Mouse (Mus musculus): ENCODE results near the gene Syt6.

The Syt6 gene

DNA sequence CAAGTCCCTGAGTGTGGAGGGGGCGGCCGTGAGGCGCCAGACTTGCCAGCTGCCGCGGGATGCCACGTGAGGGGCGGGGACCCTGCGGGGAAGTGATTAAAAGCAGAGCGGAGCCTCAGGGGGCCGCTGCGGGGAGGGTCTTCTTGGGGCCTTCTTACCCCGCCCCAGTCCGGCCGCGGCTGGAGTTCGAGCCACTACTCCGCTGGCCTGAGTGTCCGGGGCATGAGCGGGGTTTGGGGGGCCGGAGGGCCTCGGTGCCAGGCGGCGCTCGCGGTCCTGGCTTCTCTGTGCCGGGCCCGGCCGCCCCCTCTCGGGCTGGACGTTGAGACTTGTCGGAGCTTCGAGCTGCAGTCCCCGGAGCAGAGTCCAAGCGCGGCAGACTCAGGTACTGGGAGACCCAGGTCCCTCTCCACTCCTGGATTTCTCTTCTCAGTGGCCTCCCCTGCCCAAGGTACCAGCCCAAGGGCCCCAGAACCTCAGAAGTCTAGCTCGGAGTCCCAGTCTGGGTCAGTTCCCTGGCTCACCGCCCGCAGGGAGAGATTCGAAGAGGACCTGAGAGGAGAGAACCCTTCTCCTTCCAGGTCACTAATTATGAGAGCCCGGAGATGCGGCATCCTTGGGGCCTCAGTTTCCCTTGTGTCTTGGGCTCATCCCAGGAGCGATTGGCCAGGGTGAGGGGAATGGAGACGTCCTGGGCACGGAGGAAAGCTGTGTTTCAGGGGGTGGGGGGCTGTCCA is at the start of gene Syt6:
TSS of gene Syt6 (plus strand) at position 76 of the 737 bp plus-strand sequence.
- DNase-seq (ENCODE audit: low read depth, low spot score), result no peak

DNA sequence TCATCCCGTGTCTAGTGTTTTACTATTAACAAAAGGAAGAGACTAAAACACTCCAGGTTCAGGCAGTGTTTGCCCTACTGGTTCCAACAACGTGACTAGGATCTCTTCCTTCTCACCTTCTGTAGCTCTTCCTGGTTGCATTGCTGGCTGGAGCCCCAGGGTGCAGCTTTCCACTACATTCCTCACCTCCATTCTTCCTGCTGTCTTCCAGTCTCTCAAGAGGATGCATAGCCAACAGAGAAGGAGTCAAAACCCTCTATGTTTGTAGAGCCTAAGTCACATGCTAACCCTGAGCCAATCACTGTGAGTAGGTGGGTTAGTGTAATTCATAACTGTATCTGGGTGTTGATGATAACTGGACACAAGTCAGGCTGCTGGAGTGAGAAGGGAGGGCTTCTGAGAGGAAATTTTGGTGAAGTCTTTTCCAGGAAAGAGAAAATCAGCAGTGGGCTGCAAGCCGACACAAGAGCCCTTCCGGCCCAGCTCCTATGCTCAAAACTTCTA is 48.8 kb upstream of the Syt6 start:
- no peak for DNase-seq (ENCODE audit: low read depth, low spot score)

GRCm38 (mm10) chr3:103526864-103527263 is 48.2 kb upstream of the Syt6 start:
- DNase-seq (ENCODE audit: low read depth, low spot score), result no peak

DNA sequence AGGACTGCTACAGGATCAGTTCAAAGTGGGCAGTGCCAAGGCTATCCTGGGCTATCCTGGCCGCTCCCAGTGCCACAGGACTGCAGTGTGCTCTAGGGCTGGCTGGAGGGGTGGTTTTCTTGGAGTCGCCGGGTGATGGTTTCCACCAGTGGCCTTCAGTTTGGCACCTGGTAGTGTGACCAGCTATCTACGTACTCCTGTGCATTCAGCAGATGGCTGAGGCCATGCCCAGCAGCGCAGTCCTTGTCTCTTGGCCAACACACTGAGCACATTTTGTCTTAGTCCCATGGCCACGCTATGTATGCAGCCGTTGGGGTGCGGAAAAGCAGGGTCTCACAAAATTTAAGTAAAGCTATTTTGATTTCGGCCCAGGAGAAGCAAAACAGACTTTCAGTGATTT is 41.0 kb upstream of the Syt6 start:
- no peak for DNase-seq (ENCODE audit: low read depth, low spot score)

- no peak for DNase-seq (ENCODE audit: low read depth, low spot score)
These were observed 39.8 kb upstream of the Syt6 start for GRCm38 (mm10) chr3:103535207-103535606.

DNA sequence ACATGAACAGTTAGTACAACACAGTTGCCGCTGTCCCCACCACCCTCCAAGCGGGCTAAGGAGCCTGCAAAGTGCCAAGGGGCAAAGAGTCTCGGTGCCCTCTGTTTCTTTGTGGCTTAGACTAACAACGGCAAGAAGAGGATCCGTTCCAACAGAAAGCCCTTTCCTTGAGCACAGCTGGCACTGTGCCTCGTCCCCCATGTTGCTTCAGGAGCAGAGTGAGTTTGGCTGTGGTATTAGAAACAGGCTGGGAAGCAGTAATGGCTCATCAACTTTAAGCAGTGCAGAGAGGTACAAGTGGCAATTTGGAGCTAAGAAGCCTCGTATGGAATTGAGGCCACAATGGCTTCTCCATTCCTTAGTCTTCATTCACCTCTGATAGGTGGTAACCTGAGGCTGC is 35.9 kb upstream of the Syt6 start:
- DNase-seq (ENCODE audit: low read depth, low spot score), result no peak

DNA sequence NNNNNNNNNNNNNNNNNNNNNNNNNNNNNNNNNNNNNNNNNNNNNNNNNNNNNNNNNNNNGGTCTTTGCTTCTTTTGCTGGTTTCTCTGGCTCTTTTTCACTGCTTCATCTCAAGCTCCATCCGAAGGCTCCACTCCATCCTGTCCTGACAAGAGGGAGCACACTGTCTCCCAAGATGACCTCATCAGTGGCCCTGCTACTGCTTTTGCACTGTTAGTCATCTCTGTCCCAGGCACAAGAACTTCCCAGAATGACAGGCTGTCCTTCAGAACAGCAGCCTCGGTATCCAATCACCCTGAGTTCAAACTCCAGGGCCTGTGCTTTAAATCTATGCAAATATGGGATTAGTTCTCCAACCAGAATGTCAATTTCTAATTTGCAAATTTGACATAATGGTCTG is 28.9 kb upstream of the Syt6 start:
- DNase-seq (ENCODE audit: low read depth, low spot score), result no peak

- DNase-seq (ENCODE audit: low read depth, low spot score), result no peak
These were observed 28.4 kb upstream of the Syt6 start for GRCm38 (mm10) chr3:103546626-103547025.

DNA sequence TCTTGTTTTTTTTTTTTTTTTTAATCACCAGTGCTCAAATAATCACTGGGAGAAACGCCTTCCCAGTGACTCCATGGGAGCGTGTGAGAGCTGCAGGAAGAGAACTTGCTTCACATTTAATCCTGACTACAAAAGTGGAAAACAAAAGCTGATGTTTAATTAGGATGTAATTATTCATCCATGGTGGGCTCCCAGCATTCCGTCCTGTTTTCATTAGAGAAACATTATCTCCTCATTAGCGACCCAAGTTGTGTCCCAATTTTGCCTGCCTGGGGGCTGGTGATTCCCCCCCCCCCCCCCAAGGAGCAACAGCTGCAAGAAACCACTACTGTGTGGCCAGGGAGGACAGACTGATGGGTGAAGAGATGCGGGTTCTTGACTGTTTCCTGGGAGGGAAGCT is 24.8 kb upstream of the Syt6 start:
- no peak for DNase-seq (ENCODE audit: low read depth, low spot score)

- DNase-seq (ENCODE audit: low read depth, low spot score), result no peak
These were observed 7.8 kb upstream of the Syt6 start for GRCm38 (mm10) chr3:103567226-103567625.

GRCm38 (mm10) chr3:103572526-103572925 is 2.5 kb upstream of the Syt6 start:
- no peak for DNase-seq (ENCODE audit: low read depth, low spot score)

GRCm38 (mm10) chr3:103573106-103573790 is 1.8 kb upstream of the Syt6 start:
- DNase-seq (ENCODE audit: low read depth, low spot score), result no peak

DNA sequence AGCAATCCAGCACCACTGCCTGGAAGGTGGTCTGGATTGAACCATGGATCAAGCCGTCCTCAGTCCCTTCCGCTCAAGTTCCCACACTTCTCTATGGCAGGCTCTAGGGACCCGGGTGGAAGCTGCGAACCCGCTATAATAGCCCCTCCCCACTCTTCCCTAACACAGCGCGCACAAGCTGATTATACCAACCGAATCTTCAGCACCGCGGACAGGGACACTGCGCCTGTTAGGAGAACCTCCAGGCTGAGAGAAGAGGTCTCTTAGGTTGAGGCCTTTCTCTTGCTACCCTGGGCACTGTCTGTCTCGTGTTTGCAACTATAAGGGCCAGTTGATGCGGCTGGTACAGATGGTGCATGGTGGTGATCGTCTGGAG is 1.3 kb upstream of the Syt6 start:
- DNase-seq (ENCODE audit: low read depth, low spot score), result no peak

DNA sequence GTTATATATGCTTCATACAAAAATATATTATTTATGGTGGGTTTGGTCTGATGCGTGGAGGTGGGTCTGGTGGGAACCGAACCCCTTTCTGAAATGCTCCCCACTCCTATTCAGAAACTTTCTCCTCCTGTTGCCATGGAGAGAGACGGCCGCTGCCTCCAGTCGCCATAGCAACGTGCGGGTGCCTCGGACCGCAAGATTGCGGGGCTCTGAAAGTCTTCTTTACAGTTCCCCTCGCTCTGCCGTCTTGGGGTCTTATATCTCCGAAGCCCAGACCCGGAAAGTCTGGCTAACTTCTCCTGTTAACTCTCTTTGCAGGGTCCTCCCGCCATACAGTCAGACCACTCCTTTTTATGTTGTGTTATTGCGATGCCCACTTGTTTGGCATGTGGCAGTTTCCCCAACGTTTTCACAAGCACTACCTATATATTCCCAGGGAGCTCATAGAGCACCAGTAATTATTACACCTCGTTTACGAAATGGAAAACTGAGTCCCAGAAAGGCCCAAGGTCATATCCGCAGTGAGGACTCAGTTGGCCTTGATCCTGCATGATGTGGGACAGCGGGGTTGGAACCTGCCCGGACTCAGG is 370 bp upstream of the Syt6 start:
- no peak for DNase-seq (ENCODE audit: low read depth, low spot score)

DNA sequence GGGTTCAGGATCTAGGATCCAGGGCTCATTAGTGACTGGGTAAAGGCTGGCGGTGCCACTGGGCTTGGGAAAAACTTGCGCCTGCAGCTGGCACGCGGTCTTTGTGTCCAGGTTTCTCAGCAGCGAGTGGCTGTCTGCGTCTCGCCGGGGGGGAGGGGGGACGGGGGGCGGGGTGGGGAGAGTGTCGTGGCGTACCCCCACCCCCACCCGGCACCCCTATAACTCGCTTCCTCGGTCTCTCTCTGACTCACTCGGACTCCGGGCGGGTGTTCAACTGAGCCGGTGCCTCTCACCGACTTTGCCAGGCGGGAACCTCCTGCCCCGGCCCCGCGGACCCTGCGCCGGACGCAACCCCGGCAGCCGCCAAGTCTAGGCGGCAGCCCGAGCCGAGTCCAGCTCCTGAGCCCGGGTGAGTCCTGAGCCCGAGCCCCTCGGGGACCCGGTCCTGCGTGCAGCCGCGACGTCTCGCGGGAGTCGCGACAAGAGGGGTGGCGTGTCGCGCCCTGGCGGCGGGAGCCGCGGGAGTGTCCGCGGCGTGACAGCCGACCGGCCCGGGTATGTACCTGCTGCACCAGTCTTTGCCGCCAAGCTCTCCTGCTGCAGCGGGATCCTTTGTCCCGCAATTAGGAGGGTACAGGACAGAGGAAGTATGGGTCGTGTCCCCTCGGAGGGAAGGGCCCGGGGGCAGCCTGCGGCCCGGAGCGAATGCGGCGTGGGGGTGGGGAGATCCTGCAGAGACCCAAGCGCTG is 1.0 kb downstream of the Syt6 start:
- DNase-seq (ENCODE audit: low read depth, low spot score), result no peak

DNA sequence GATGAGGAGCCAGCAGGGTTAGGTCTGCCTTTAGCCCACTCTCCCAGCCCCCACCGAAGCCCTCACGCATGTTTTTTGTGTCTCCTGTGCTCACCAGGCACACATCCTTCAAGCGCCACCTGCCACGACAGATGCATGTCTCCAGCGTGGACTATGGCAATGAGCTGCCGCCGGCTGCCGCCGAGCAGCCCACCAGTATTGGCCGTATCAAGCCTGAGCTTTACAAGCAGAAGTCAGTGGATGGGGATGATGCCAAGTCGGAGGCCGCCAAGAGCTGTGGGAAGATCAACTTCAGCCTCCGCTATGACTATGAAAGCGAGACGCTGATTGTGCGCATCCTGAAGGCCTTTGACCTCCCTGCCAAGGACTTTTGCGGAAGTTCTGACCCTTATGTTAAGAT is 12.1 kb downstream of the Syt6 start:
- no peak for DNase-seq (ENCODE audit: low read depth, low spot score)

- DNase-seq (ENCODE audit: low read depth, low spot score), result no peak
These were observed 12.6 kb downstream of the Syt6 start for GRCm38 (mm10) chr3:103587672-103588071.

DNA sequence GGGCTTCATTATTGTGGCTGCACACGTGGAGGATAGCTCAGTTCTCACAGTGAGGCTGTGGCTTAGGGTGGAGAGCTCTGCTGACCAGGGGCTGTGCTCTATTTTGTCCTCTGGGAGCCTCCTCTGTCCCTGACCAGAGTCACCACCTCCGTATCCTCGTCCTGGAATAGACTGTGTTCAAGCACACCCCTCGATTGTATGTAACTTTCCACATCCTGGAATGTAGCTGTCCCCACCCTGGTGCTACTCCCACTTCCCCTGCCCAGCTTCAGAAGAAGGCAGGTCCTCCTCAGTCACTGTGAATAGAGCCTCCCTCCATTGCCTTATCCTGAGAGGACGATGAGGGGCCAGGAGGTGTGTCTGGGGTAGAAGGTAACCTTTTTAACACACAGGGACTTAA is 14.6 kb downstream of the Syt6 start:
- DNase-seq (ENCODE audit: low read depth, low spot score), result no peak

DNA sequence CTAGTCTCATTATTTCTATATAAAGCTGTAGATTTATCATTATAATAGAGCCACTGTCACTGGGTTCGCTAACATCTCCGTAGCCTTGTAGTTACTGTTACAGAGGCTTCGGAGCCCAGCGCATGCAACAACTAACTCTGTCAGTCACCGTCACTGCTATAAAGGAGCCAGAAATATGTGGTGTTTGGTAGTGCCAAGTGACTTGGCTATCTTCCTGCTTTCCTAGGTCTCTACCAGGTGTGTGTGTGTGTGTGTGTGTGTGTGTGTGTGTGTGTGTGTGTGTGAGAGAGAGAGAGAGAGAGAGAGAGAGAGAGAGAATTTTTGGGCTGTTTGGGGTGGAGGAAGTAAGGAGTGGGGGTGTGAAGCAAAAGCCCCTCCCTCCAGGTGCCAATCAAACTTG is 17.6 kb downstream of the Syt6 start:
- no peak for DNase-seq (ENCODE audit: low read depth, low spot score)

GRCm38 (mm10) chr3:103593631-103594030 is 18.6 kb downstream of the Syt6 start:
- DNase-seq (ENCODE audit: low read depth, low spot score), result no peak

GRCm38 (mm10) chr3:103595271-103595810 is 20.3 kb downstream of the Syt6 start:
- DNase-seq (ENCODE audit: low read depth, low spot score), result no peak

DNA sequence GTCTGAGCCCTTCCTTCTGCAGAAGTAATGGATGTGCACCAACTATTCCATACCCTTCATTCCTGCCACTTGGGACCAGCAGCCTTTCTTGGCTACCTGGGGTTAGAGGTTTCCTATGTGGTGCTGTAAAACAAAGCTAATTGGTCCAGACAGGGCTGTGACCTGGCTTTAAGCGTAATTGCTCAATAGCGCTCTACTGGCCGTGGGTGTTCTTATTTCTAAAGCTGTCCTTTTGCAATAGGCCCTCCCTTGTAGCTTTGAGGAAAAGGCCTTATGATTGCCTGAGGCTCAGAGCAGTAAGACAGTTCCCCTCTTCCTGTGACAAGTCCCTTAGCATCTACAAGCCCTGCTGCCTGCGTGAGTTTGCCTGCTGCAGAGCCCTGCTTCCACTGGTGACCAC is 22.6 kb downstream of the Syt6 start:
- DNase-seq (ENCODE audit: low read depth, low spot score), result no peak
